Mouse (Mus musculus) kidney, adult 2 months (tissue): ENCODE results near the gene Islr.

Experiments
- CTCF ChIP-seq: fragments of 200-500 bp; conservative IDR thresholded peaks from 2 replicates; pipeline ENCODE4 v1.5.1; 2011; ENCODE audit warnings: low read depth, mild to moderate bottlenecking, control low read depth, low read length, moderate library complexity, mixed read lengths; ENCODE audit not compliant: insufficient read depth, insufficient read length
- POLR2A ChIP-seq: fragments of 200-500 bp; IDR thresholded peaks from one replicate; pipeline ENCODE4 v1.6.1; 2011; ENCODE audit warnings: low read depth, low read length, control low read depth

DNA sequence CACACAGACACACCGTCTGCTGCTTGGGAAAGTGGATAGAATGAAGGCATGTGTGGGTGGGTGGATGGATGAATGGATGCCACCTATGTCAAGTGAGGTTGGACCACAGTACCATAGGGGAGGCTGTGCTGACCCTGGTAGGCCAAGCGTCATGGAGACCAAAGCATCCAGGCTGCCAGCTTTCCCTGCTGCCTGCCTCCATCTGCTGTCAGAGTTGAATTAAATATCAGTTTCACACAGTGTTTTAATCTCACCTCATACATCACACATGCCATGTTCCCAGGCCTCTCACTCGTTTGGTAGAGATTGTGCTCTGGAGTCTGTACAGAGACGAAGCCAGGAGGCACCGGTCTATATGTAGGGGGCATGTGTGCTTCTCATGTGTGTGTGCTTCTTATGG lies 93.3 kb downstream of the Islr start:
- TF ChIP-seq CTCF (no peak), POLR2A (no peak)
